Mouse (Mus musculus): ENCODE results near the gene Fanci.

GRCm38 (mm10) chr7:79498965-79499595, 107.4 kb downstream of the Fanci start:
- TF ChIP-seq ZC3H11A (IDR thresholded peaks at IDR 0.05; ENCODE audit: borderline replicate concordance, low read depth, low read length): no peak
- TF ChIP-seq ZNF384 (IDR thresholded peaks at IDR 0.05; ENCODE audit: low read depth, low read length): no peak
- no peak for TF ChIP-seq HCFC1 (IDR thresholded peaks at IDR 0.05; ENCODE audit: borderline replicate concordance, insufficient read depth, low read length)
- TF ChIP-seq CHD2 (IDR thresholded peaks at IDR 0.05; ENCODE audit: low read depth, low read length): no peak
- TF ChIP-seq MAFK (IDR thresholded peaks at IDR 0.05; ENCODE audit: insufficient read depth, low read depth, low read length): no peak

Data from ES-E14 (cell line).